Mouse (Mus musculus): ENCODE results near the gene Ppara.

Gene Ppara

DNA sequence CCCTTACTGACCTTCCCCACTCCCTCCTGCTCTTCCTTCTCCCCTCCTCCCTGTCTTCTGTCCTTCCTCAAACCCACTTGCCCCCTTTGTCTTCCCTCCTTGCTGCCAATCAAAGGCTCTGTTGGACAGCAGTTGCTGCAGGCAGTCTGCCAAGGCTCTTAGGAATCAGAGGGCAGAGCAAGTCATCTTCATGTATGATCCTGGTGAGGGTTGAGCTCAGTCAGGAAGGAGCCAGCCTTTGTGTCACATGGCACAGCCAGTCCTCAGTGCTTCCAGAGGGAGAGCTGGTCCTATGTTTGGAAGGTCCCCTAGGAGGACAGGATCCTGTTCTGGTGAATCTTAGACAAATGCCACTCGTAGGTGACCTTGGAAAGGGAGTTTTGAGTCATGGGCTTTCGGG is 68.1 kb downstream of the Ppara start:
- DNase-seq (ENCODE audit: low spot score in 2 of 2), result no peak

GRCm38 (mm10) chr15:85806886-85807285 is 72.1 kb downstream of the Ppara start:
- DNase-seq (ENCODE audit: low spot score in 2 of 2), result no peak

- no peak for DNase-seq (ENCODE audit: low spot score in 2 of 2)
These were observed 72.6 kb downstream of the Ppara start for GRCm38 (mm10) chr15:85807404-85807803.

DNA sequence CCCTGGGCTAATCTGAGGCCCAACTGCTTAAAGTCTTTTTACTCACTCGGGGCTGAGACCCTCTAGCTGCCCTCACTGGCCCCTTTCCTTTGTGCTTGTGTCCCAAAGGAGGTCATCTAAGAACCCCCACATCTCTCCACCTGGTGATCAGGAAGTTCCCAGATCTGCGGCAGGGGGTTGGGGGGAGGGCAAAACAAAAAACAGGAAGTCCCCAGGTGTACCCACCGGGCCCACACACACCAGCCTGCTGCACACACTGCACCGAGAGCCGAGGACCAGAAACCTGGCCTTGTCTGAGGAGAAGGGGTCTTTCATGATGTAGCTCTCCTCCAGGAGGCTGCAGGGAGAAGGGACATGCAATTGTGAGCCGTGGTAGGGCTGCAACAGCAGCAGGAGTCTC is 73.2 kb downstream of the Ppara start:
- DNase-seq (ENCODE audit: low spot score in 2 of 2), result no peak

DNA sequence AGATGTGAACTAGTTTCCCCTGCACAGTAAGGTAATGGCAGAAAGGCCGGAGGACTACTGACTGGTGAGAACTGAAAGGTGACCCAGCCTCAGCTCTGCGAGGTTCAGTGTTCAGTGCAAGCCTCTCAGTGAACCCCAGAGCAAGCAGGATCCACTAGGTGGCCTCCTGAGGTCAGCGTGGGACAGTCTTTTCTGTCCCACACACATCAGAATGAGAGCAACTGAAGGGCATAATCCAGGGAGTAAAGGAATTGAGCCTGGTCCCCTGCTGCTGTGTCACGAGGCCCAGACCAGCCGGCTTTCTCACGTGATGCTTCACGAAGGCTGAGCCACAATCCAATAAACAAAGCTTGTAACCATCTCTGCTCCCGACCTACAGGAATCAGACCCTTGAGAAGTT is 73.7 kb downstream of the Ppara start:
- DNase-seq (ENCODE audit: low spot score in 2 of 2), result no peak

DNA sequence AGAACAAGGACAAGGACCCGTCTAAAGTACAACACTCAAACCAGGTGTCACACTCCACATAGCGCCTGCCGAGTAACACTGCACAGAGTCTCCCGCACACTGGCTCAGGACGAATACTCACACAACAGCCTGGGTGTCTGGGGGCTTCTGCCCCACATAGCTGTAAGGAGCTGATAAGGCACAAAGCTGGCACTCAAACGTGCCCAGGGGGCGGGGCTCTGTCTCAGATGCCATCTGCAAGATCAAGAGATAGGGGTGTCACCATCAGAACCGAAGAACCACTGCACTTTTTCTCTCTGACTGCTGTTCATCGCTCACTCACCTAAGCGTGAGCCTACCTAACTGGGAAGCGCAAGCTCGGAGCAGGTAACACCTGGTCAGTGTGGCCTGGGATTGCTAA is 74.3 kb downstream of the Ppara start:
- DNase-seq (ENCODE audit: low spot score in 2 of 2), result no peak

GRCm38 (mm10) chr15:85810462-85810805 is 75.7 kb downstream of the Ppara start:
- peak in 1 of 2 experiments; percentile 14 for DNase-seq (ENCODE audit: low spot score in 2 of 2)

DNA sequence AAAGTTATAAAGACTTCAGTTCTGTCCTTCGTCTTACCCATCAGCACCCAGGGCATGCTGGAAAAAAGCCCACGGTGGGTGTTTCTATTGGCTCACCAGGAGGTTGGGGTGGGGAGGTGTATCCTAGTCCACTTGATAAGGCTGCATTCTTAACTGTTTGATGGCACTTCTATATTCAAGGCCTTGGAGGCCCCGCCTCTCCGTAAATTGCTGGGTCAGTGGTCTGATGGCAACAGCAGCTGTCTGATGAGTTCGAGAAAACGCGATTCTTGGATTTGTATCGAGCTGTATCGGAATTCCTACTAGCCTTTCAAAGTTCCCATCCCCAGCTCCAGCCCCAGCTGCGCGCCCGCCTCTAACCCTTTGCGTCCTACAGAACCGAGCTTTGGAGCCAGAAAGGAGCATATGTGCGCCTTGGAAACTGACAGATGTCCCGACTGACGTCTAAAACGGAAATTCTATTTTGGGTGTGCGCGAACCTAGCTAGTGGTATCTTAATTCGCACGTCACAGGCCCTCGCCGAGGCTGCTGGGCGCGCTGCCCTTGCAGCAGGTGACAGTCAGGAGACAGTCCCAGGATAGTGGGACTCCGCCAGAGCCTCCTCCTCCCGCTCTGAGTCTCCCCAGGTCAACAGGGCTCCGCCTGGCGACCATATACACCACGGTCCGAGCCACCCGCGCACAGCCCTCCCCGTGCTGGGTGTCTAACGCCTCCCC is 76.2 kb downstream of the Ppara start:
- DNase-seq (ENCODE audit: low spot score in 2 of 2), result peak; percentile 80 to 87

- DNase-seq (ENCODE audit: low spot score in 2 of 2), result peak; percentile 99
These were observed 76.9 kb downstream of the Ppara start, which contains the start of gene Cdpf1 for GRCm38 (mm10) chr15:85811535-85812277. Gene Cdpf1 (minus strand): TSS chr15:85811697.

DNA sequence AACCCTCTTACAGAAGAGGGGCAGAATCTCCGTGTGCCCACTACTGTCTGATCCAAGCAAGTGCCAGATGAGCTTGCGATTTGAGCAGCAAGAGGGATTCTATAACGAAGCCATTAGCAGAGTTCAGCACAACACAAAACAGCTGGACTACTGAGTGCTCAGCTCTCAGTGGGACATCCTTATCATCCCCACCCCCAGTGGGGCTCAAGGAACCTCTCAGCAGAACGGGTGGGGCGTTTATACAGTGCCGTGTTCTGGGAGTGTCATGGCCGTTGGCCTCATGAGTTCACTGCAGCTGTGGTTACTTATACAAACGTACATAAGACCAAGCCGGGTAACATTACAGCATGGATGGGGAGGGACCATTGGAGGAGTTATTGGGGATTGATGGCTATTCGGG is 78.6 kb downstream of the Ppara start:
- DNase-seq (ENCODE audit: low spot score in 2 of 2), result no peak

DNA sequence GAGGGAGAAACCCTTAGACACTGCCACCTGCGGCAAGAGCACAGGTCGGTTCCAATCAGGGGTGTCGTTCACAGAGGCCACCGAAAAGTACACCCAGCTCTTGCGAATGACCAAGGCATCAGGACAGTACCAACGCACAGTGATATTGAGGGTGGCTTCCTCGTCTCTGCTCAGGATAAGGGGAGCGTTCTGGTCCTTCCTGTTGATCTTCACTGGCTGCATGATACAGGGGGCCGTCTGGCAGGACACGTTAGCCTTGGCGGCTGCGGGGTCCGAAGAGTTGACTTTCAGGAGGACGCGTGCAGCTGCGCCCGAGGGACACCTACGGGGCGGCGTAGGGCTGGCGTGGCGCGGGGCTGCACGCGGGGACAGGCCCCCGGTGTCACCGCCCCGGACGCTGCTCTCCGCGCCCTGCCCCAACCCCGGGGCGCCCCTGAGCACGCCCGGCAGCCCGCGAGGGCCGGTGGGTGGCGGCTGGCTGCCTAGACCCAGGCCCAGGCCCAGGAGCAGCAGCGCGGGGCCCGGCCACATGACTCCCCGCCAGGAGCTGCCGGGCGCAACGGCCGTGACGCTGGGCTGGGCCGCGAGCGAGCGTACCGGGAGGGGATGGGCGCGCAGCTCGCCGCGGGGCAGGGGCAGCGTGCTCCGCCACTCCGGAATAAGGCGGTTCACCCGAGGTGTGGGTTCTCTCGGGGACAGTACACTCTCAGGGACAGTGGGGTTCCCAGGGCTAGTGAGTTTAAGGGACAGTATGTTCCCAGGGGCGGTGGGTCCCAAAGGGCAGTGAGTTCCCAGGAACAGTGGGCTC is 86.6 kb downstream of the Ppara start, which contains the start of gene Pkdrej:
TSS of gene Pkdrej (minus strand) at position 532 of the 808 bp plus-strand sequence.
- peak; percentile 21 to 42 for DNase-seq (ENCODE audit: low spot score in 2 of 2)

- no peak for DNase-seq (ENCODE audit: low spot score in 2 of 2)
These were observed 87.2 kb downstream of the Ppara start for GRCm38 (mm10) chr15:85822011-85822359.

DNA sequence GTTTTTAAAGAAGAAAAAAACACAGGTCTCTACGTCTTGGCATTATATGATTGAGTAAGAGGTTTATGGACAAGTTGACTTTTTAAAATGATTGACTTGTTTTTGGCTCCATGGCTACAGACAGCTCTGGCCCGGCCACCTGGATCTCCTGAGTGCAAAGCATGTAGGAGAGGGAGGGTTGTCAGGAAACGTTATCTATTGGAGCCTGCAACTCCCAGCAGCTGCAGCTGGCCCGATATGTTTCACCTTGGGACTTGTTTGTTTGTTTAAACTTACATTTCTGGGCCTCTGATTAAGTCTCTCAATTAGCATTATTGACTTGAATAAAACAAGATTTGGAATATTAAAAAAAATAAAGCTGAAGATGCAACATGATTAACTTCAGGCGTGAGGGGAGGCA is 91.9 kb downstream of the Ppara start:
- DNase-seq (ENCODE audit: low spot score in 2 of 2), result no peak

GRCm38 (mm10) chr15:85828071-85828470 is 93.3 kb downstream of the Ppara start:
- DNase-seq (ENCODE audit: low spot score in 2 of 2), result no peak

DNA sequence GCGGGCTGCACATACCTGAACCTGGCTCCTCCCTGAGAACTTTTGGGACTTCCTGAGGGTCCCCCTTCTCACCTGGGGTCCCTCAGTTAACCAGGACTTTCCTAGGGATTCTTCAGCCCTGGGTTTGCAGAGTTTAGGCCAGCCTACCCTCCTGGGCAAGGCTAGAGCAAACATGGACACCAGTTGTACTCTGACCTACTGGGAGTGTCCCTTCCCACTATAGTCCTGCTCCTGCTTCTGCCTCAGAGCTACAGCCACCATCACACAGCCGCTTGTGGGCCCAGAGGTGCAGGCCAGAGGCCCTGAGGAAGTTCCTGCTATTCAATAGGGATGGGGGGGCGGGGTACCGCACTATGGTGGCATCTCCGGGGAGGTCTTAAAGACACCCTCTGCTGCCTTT is 94.7 kb downstream of the Ppara start:
- DNase-seq (ENCODE audit: low spot score in 2 of 2), result no peak

- peak; percentile 81 to 82 for DNase-seq (ENCODE audit: low spot score in 2 of 2)
These were observed 97.3 kb downstream of the Ppara start, which contains the start of gene Ttc38 for GRCm38 (mm10) chr15:85831954-85832590. Gene Ttc38 (plus strand): TSS chr15:85832306.

GRCm38 (mm10) chr15:85832599-85832998 is 97.8 kb downstream of the Ppara start:
- no peak for DNase-seq (ENCODE audit: low spot score in 2 of 2)

DNA sequence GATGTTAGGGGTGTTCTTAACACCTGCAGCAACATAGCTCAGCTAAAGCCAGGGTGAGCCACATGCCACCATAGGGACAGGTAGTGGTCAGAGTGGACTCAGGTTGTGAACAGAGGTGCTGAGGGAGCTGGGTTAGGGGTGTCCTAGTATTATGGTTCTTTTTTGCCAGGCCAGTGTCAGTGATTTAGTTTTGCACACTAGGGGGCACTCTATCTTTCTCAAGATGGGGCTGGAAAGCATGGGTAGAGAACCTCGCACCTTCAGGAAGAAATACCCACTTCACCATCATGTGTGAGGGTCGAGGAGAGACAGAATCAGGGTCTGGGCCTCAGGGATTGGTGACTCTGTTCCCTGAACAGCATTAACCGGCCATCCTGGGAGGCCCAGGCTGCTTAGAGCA is 100.6 kb downstream of the Ppara start:
- DNase-seq (ENCODE audit: low spot score in 2 of 2), result no peak

- no peak for DNase-seq (ENCODE audit: low spot score in 2 of 2)
These were observed 102.1 kb downstream of the Ppara start for GRCm38 (mm10) chr15:85836887-85837286.

DNA sequence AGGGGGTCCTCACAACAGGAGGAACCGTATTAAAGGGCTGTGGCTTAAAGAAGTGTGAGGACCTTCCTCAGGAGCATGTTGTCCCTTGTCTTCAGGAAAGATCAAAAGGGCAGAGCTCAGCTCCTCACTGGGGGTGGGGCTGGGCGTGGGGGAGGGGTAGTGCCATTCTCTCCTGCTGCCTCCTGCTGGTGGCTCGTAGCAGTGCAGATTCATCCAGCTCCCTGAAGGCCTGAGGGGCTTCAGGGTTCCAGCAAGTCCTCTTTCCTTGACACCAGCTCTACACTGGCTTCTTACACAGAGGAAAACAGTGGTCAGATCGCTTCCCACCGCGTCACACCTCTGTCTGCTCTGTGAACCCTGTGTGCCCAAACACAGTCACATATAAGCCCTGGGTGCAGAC is 106.2 kb downstream of the Ppara start:
- no peak for DNase-seq (ENCODE audit: low spot score in 2 of 2)

DNA sequence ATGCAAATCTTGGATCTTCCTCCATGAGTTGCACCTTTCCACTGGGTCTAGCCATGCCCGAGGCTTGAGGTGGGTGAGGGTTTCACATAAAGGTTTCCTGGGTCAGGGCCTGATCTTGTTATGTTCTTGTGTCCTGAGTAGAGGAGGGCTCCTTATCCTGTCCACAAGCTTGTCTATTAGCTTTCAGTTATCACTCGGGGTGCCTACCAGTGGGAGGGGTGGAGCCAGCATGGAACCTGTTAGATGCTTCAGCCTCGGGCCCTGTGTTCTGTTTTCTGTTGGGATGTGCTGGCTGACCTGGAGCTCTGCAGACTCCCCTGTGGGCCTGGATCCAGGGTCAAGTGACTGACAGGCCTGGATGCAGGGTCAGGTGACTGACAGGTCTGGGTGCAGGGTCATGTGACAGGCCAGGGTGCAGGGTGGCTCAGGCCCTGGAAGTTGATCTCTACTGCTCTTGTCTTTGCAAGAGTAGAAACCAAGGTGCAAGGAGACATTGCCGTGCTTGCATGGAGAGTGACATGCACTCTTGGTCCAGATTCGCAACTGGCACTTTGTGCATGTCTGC is 107.1 kb downstream of the Ppara start:
- no peak for DNase-seq (ENCODE audit: low spot score in 2 of 2)

GRCm38 (mm10) chr15:85845071-85845470 is 110.3 kb downstream of the Ppara start:
- DNase-seq (ENCODE audit: low spot score in 2 of 2), result no peak

All from frontal cortex, postnatal 36 days (tissue).